Mouse (Mus musculus) testis, adult 2 months (tissue): ENCODE measurements around the gene Ipcef1.

Experiments used
- CTCF ChIP-seq: fragments of 200-500 bp; IDR thresholded peaks from 2 replicates; pipeline ENCODE4 v1.5.1; 2012; ENCODE audit warnings: low read depth, mild to moderate bottlenecking, inconsistent platforms, low read length, moderate library complexity; ENCODE audit not compliant: control insufficient read depth, insufficient read depth, insufficient replicate concordance
- POLR2A ChIP-seq: fragments of 200-500 bp; IDR thresholded peaks from 2 replicates; pipeline ENCODE4 v1.6.1; 2012; ENCODE audit warnings: low read depth, mild to moderate bottlenecking, inconsistent platforms, low read length, moderate library complexity; ENCODE audit not compliant: control insufficient read depth

GRCm38 (mm10) chr10:6926724-6927123 lies 125.6 kb downstream of the Ipcef1 start:
- TF ChIP-seq POLR2A (no peak), CTCF (no peak)
